Mouse (Mus musculus): ENCODE measurements around the gene Gm281.

Gene Gm281

DNA sequence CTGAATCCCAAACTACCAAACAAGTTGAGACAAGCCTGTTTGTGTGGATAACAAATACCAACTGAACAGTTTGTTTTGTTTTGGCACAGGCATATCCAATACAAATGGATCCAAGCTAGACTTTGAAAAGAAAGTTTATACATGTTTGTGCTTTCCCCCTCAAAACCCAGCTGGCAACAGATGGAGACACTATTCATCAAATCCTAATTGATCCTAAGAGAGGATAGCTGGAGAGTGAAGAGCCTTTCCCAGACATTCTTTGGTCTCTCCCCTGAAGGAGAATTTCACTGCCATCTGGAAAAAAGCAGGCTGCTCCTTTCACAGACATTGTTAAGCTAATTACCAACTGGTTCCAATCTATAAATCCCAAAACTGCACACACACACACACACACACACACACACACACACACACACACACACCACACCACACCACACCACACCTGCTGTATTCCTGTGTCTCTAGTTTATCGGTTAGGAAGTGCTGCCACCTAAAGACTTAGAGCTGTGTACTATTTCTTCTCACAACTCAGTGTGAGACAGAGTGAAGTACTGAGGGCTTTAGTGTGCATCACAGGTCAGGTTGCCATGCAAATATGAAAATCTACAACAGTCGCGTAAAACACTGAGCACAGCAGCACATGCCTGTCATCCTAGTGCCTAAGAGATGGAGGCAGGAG is 101.3 kb downstream of the Gm281 start:
- DNase-seq = no peak

DNA sequence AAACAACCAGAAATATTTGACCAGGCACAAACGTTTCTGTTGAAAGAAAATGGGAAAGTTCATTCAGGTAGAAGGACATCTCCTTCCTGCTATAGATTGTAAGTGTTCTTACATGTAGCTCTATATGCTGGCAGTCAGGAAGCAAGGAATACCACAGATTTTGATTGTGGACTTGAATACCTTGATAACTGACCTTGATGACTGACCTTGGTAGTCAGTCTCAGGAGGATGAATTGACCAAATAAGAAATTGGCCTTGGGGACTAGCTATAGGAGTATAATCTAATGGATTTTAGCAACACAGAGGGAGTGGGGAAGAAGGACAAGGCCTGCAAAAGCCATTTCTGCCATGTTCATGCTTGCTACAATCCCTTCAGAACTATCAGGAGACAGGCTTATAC is 123.8 kb downstream of the Gm281 start:
- no peak for DNase-seq

DNA sequence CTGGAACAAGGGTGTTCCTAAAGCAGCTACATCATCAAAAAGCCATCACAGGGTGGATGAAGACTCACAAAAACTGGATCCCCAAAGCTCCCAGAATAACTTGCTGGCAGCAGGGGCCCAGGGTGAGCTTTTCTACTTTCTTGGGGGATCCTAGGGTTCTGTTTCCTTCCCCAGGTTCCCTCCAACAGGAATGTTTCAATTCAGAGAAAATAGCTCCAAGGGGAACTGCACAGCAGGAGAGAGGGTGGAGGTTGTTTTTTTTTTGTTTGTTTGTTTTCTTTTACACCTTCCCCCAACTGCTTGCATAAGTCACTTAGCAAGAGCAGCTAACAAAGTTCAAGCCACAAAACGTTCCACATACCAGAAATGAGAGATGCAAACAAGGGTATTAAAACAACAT is 124.3 kb downstream of the Gm281 start:
- DNase-seq = no peak

DNA sequence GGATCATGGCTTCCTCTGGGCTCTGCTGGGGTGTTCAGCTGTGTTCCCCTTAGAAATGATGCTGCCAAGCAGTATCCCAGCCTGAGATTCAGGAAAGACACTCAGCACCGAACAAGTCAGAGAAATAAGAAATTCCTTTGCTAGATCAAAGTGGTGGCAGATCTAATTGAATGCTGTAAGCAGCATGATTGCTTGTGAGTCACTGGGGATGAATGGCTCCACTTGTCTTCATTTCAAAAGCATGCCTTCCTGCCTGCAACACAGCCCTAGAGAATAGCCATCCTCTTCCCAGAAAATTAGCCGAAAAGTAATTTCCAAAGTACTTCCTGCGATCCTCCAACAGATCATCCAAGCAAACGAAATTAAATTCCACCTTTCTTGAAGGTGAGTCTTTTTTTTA is 131.3 kb downstream of the Gm281 start:
- DNase-seq = no peak

DNA sequence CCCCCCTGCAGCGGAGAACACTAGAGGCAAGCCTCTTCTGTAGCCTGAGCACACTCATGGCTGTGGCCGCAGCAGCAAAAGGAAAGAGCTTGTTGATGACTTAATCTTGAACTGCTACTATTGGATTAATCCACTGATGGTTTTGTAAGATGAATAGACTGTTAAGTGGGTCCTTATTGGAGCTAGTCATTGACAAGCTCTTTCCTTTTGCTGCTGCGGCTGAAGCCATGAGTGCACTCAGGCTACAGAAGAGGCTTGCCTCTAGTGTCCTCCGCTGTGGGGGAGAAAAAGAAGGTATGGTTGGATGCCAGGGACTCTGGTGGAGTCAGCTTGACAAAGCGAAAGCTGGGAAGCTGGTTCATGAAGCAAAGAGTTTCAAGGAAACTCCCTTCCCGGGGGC is 135.9 kb downstream of the Gm281 start:
- no peak for DNase-seq

- no peak for DNase-seq
These were observed 143.1 kb downstream of the Gm281 start for GRCm38 (mm10) chr14:13771163-13771562.

DNA sequence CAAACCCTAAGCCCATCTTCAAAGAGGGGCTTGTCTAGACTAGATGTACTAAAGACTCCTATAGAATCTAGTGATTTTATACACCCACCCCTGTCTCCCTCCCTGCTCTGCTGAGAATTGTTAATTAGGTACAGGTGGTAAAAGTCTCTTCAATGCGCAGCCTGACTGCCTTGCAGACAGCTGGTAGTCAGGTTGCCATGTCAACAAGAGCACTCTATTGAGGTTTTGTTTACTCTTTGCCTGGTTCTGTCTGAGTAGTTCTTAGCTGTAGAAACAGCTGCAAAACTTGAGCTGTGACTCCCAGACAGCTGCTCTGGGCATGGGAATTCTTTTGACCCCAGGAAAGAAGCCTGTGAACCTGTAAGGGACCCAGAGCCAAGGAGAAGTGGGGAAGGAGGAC is 143.6 kb downstream of the Gm281 start:
- DNase-seq = no peak
